Comparison of ENCODE assay signal across 8 mouse cellular contexts in genomic region chr4:117680963-117681362, GRCm38 (mm10). TPM values are rescaled to one million over a fixed set of nuclear protein-coding genes. Genes with fewer than 3 reads are reported as not detected.
DNase-seq lines count a peak whose midpoint lies in the region; ATAC-seq and TF ChIP-seq lines count a peak whose summit lies in the region.

No protein-coding gene starts in this region.

- no peak for TF ChIP-seq EP300 in CH12.LX (IDR thresholded peaks at IDR 0.05; ENCODE audit: low read length)
- no peak for TF ChIP-seq EP300 in liver, embryonic 14.5 days (IDR thresholded peaks at IDR 0.05; ENCODE audit: low read depth)

- peaks cover 3 to 7% of the 10 kb centered on the region in 2 experiments; a peak in 3 of 4 replicates for H3K4me1 ChIP-seq in heart, embryonic 14.5 days (ENCODE audit: control insufficient read depth in 2 of 2, insufficient read depth in 2 of 2, low read length in 2 of 2)
- H3K4me1 ChIP-seq in CH12.LX (ENCODE audit: control insufficient read depth in 1 of 2, insufficient read depth in 2 of 2): peaks cover 2 to 15% of the 10 kb centered on the region in 2 experiments; a peak in 3 of 4 replicates
- H3K4me1 ChIP-seq in forebrain, embryonic 12.5 days: peaks cover 16% of the 10 kb centered on the region
- H3K4me1 ChIP-seq in liver, embryonic 14.5 days (replicated peaks; ENCODE audit: control insufficient read depth in 2 of 2, insufficient read depth in 2 of 2, low read length in 1 of 2): peaks cover 0 to 3% of the 10 kb centered on the region in 2 experiments; a peak in 2 of 4 replicates

- peaks cover 3% of the 10 kb centered on the region; the same call in 1 of the 2 replicates for H3K27me3 ChIP-seq in heart, embryonic 14.5 days (ENCODE audit: control insufficient read depth, insufficient read depth, low read length)
- no peaks in the 10 kb centered on the region for H3K27me3 ChIP-seq in CH12.LX (replicated peaks)
- peaks cover 4% of the 10 kb centered on the region; the same call in 1 of the 2 replicates for H3K27me3 ChIP-seq in forebrain, embryonic 12.5 days
- H3K27me3 ChIP-seq in liver, embryonic 14.5 days (ENCODE audit: control insufficient read depth, insufficient read depth, low read length): no peaks in the 10 kb centered on the region

- TF ChIP-seq POLR2A in CH12.LX (IDR thresholded peaks at IDR 0.05; ENCODE audit: low read depth, low read length): no peak

- no peaks in the 10 kb centered on the region for H3K9me3 ChIP-seq in heart, embryonic 14.5 days (ENCODE audit: control insufficient read depth, low read length)
- no peaks in the 10 kb centered on the region for H3K9me3 ChIP-seq in CH12.LX (replicated peaks; ENCODE audit: low read length)
- H3K9me3 ChIP-seq in forebrain, embryonic 12.5 days: no peaks in the 10 kb centered on the region
- H3K9me3 ChIP-seq in liver, embryonic 14.5 days (ENCODE audit: control insufficient read depth, low read length): no peaks in the 10 kb centered on the region

- H3K9ac ChIP-seq in heart, embryonic 14.5 days (ENCODE audit: low read length): 0 out of 2 replicates have a peak overlapping the region, but pooled peaks have one; percentile 94
- H3K9ac ChIP-seq in CH12.LX (ENCODE audit: insufficient read depth, low read depth): no peak overlapping the region; the same call in 1 of the 2 replicates
- H3K9ac ChIP-seq in forebrain, embryonic 12.5 days: no peak overlapping the region
- H3K9ac ChIP-seq in liver, embryonic 14.5 days (replicated peaks): peak overlapping the region; percentile 68

- peak in 1 of 2 experiments; percentile 19; a peak in 2 of 4 replicates for TF ChIP-seq CTCF in CH12.LX (conservative IDR thresholded peaks at IDR 0.05 in 1 of 2, IDR thresholded peaks at IDR 0.05 in 1 of 2; ENCODE audit: low read depth in 2 of 2, low read length in 2 of 2)
- 0 out of 2 replicates have a peak, but pooled peaks have one; percentile 39 for TF ChIP-seq CTCF in liver, embryonic 14.5 days (IDR thresholded peaks at IDR 0.05; ENCODE audit: low read depth)

- H3K36me3 ChIP-seq in heart, embryonic 14.5 days (ENCODE audit: control insufficient read depth, insufficient read depth, low read length): peaks cover 49% of the 10 kb centered on the region
- H3K36me3 ChIP-seq in CH12.LX (replicated peaks in 1 of 2; ENCODE audit: control insufficient read depth in 1 of 2, insufficient read depth in 1 of 2, low read length in 1 of 2): peaks cover 37 to 51% of the 10 kb centered on the region in 2 experiments
- H3K36me3 ChIP-seq in forebrain, embryonic 12.5 days (replicated peaks): peaks cover 44% of the 10 kb centered on the region
- H3K36me3 ChIP-seq in liver, embryonic 14.5 days (replicated peaks; ENCODE audit: control insufficient read depth, insufficient read depth, low read depth): peaks cover 4% of the 10 kb centered on the region

- in situ Hi-C loops in CH12.LX (cut with MboI; ENCODE audit: low pct_ligation_motif_present, low pct_unique_long_range_greater_than_20kb, low sequenced_read_pairs): no loop called here

- dilution Hi-C loops in CH12.LX (cut with MboI; ENCODE audit: extremely low pct_ligation_motif_present, extremely low pct_unique_long_range_greater_than_20kb, low sequenced_read_pairs): no loop called here

- no peak overlapping the region; a peak in 1 of 4 replicates for H3K4me3 ChIP-seq in heart, embryonic 14.5 days (ENCODE audit: control insufficient read depth in 1 of 2, insufficient read depth in 1 of 2, low read depth in 1 of 2, low read length in 2 of 2)
- peak overlapping the region in 2 of 3 experiments; percentile 78 to 94 for H3K4me3 ChIP-seq in CH12.LX (replicated peaks in 1 of 3; ENCODE audit: low read depth in 2 of 3, low read length in 2 of 3, poor library complexity in 1 of 3)
- H3K4me3 ChIP-seq in forebrain, embryonic 12.5 days (replicated peaks): peak overlapping the region; percentile 80
- H3K4me3 ChIP-seq in liver, embryonic 14.5 days (ENCODE audit: insufficient read depth in 1 of 2, low read depth in 2 of 2, low read length in 2 of 2): peak overlapping the region; percentile 85 to 89; a peak in 3 of 4 replicates

- 85% methylated on average over 6 of the region's 6 CpGs for WGBS in heart, embryonic 14.5 days
- WGBS in forebrain, embryonic 12.5 days: 71% methylated on average over 6 of the region's 6 CpGs
- WGBS in liver, embryonic 14.5 days (ENCODE audit: insufficient replicate concordance): 69% methylated on average over 6 of the region's 6 CpGs

- no peak for DNase-seq in heart, adult 18-20 months
- DNase-seq in CH12.LX (ENCODE audit: extremely low read depth): no peak
- DNase-seq in liver, embryonic 14.5 days (ENCODE audit: low read depth in 3 of 3, low spot score in 3 of 3): no peak
- no peak for DNase-seq in retina, postnatal 1 day
- no peak for DNase-seq in gastrocnemius, adult 8-10 months (ENCODE audit: low spot score in 2 of 2)
- no peak for DNase-seq in frontal cortex, adult 2 months (ENCODE audit: extremely low spot score in 1 of 2, low spot score in 1 of 2)

- no peak overlapping the region for H3K27ac ChIP-seq in heart, embryonic 14.5 days (replicated peaks in 1 of 2; ENCODE audit: control insufficient read depth in 1 of 2, insufficient read depth in 1 of 2, low read depth in 2 of 2, low read length in 2 of 2)
- H3K27ac ChIP-seq in CH12.LX (ENCODE audit: insufficient read depth, low read depth): no peak overlapping the region
- no peak overlapping the region for H3K27ac ChIP-seq in forebrain, embryonic 12.5 days
- H3K27ac ChIP-seq in liver, embryonic 14.5 days: no peak overlapping the region

- peak overlapping the region; percentile 93 for H3K4me2 ChIP-seq in heart, embryonic 14.5 days (ENCODE audit: low read length)
- peak overlapping the region; percentile 65 for H3K4me2 ChIP-seq in CH12.LX (ENCODE audit: insufficient read depth, low read depth, poor library complexity, severe bottlenecking)
- H3K4me2 ChIP-seq in forebrain, embryonic 12.5 days: peak overlapping the region; percentile 90
- peak overlapping the region; percentile 83 for H3K4me2 ChIP-seq in liver, embryonic 14.5 days (ENCODE audit: low read depth)

- no peaks in the 10 kb centered on the region for H3K79me2 ChIP-seq in CH12.LX (replicated peaks; ENCODE audit: control insufficient read depth, extremely low read depth, insufficient read depth, poor library complexity, severe bottlenecking)

- ATAC-seq in heart, embryonic 14.5 days (ENCODE audit: insufficient number of reproducible peaks, insufficient read depth, low FRiP score, low read depth): no peak
- no peak for ATAC-seq in forebrain, embryonic 12.5 days (ENCODE audit: low FRiP score)
- no peak for ATAC-seq in liver, embryonic 14.5 days (ENCODE audit: insufficient read depth)

- TF ChIP-seq RAD21 in CH12.LX (IDR thresholded peaks at IDR 0.05; ENCODE audit: low read depth, low read length): no peak

TF ChIP-seq in CH12.LX, 34 proteins besides CTCF, POLR2A, EP300 and RAD21:
- TF ChIP-seq POLR2AphosphoS2 (IDR thresholded peaks at IDR 0.05; ENCODE audit: low read depth, low read length) (no peak), MXI1 (IDR thresholded peaks at IDR 0.05; ENCODE audit: low read depth, low read length) (no peak), TBP (conservative IDR thresholded peaks at IDR 0.05; ENCODE audit: low read depth, low read length) (no peak), PAX5 (IDR thresholded peaks at IDR 0.05; ENCODE audit: low read length) (no peak), SMC3 (IDR thresholded peaks at IDR 0.05; ENCODE audit: low read depth, low read length) (no peak), KAT2A (IDR thresholded peaks at IDR 0.05; ENCODE audit: insufficient replicate concordance, low read length) (no peak), ETS1 (conservative IDR thresholded peaks at IDR 0.05; ENCODE audit: low read depth, low read length) (no peak), ZC3H11A (IDR thresholded peaks at IDR 0.05; ENCODE audit: low read depth, low read length) (no peak), BHLHE40 (IDR thresholded peaks at IDR 0.05; ENCODE audit: low read depth, low read length) (no peak), USF2 (conservative IDR thresholded peaks at IDR 0.05; ENCODE audit: low read depth, low read length) (no peak), TCF12 (IDR thresholded peaks at IDR 0.05; ENCODE audit: low read depth, low read length) (no peak), NRF1 (IDR thresholded peaks at IDR 0.05; ENCODE audit: low read depth, low read length) (no peak), ZMIZ1 (IDR thresholded peaks at IDR 0.05; ENCODE audit: low read depth, low read length) (no peak), MAZ (IDR thresholded peaks at IDR 0.05; ENCODE audit: low read depth, low read length) (no peak), CHD2 (IDR thresholded peaks at IDR 0.05; ENCODE audit: low read length) (no peak)

RNA-seq across cellular contexts. Expression of gene Dmap1, which starts 1.1 kb away (rescaled TPM):
- polyA plus RNA-seq in heart, embryonic 14.5 days (2014; fragmentation: Nextera tagmentation; extraction: Ambion mirVana): 46.4 and 49.5 TPM in 2 replicates
- total RNA-seq in heart, adult 18-20 months (2021): 10 to 100 TPM; 19.9 to 20.1 TPM
- total RNA-seq in CH12.LX (2012; rRNA removed) (39.3 and 42.2 TPM in 2 replicates), CH12.LX (2014; rRNA removed) (39.3 and 42.6 TPM in 2 replicates)
- polyA plus RNA-seq in CH12.LX (2012; ENCODE audit: insufficient read length, low read depth): 43.4 and 44.5 TPM in 2 replicates
- 73.1 and 76.4 TPM in 2 replicates for polyA plus RNA-seq in forebrain, embryonic 12.5 days (2016; fragmentation: Nextera tagmentation; extraction: Ambion mirVana)
- polyA plus RNA-seq in liver, embryonic 14.5 days (2012; rRNA removed): 10.7 and 14.1 TPM in 2 replicates
- 19.2 and 25.4 TPM in 2 replicates for polyA plus RNA-seq in liver, embryonic 14.5 days (2014; fragmentation: Nextera tagmentation; extraction: Ambion mirVana)
- total RNA-seq in gastrocnemius, adult 8-10 months (2022): 10 to 100 TPM; 16.2 to 18.6 (median 16.5) TPM
- polyA plus RNA-seq in frontal cortex, adult 2 months (2012; rRNA removed): 45.9 and 47.8 TPM in 2 replicates

RNA-seq across cellular contexts. Expression of gene Gm12845, which starts 43.2 kb away (rescaled TPM):
- not detected in 2 replicates for polyA plus RNA-seq in heart, embryonic 14.5 days (2014; fragmentation: Nextera tagmentation; extraction: Ambion mirVana)
- total RNA-seq in heart, adult 18-20 months (2021): not detected
- total RNA-seq in CH12.LX (2012; rRNA removed): 0.08 TPM in 1 of 2 replicates, not detected in the other
- total RNA-seq in CH12.LX (2014; rRNA removed): not detected in 2 replicates
- 0.17 TPM in 1 of 2 replicates, not detected in the other for polyA plus RNA-seq in CH12.LX (2012; ENCODE audit: insufficient read length, low read depth)
- polyA plus RNA-seq in forebrain, embryonic 12.5 days (2016; fragmentation: Nextera tagmentation; extraction: Ambion mirVana): not detected in 2 replicates
- not detected in 2 replicates for polyA plus RNA-seq in liver, embryonic 14.5 days (2012; rRNA removed)
- polyA plus RNA-seq in liver, embryonic 14.5 days (2014; fragmentation: Nextera tagmentation; extraction: Ambion mirVana): not detected in 2 replicates
- total RNA-seq in gastrocnemius, adult 8-10 months (2022): not detected
- polyA plus RNA-seq in frontal cortex, adult 2 months (2012; rRNA removed): not detected in 2 replicates

Comparison
In these comparisons a context has a peak if more than half of its experiments do, and no peak if none do; other contexts are left out.
1. H3K4me3 ChIP-seq: peak in CH12.LX (2 of 3), forebrain, embryonic 12.5 days (single experiment) and liver, embryonic 14.5 days (2 of 2); none in heart, embryonic 14.5 days (0 of 2).
2. H3K9ac ChIP-seq: peak in heart, embryonic 14.5 days (single experiment) and liver, embryonic 14.5 days (single experiment); none in CH12.LX (single experiment) and forebrain, embryonic 12.5 days (single experiment).
3. Peak in every context shown above with its lines, with median percentiles within 50 percentile points of each other: H3K4me2 ChIP-seq.